Mouse (Mus musculus): Measurements from ENCODE around the gene Mrgbp. TPM values are rescaled to one million over a fixed set of nuclear protein-coding genes. Genes with fewer than 3 reads are reported as not detected.

The Mrgbp gene
- total and polyA plus RNA-seq, 2 experiments from 2014 or later: 32.5 to 48.2 TPM

GRCm38 (mm10) chr2:180547384-180548106, 33.6 kb upstream of the Mrgbp start:
- Histone ChIP-seq H3K36me3 (ENCODE audit: insufficient read depth, low read length) (no peaks in the 10 kb centered on the region), H3K27me3 (ENCODE audit: insufficient read depth, low read length) (no peaks in the 10 kb centered on the region), H3K9ac (replicated peaks; ENCODE audit: low read length) (no peak overlapping the region), H3K4me3 (ENCODE audit: low read length) (no peak overlapping the region), H3K9me3 (ENCODE audit: low read length) (no peaks in the 10 kb centered on the region), H3K27ac (no peak overlapping the region), H3K4me2 (ENCODE audit: low read depth, low read length) (peak overlapping the region; percentile 36), H3K4me1 (ENCODE audit: insufficient read depth, low read length) (0 out of 2 replicates have a peak, but pooled peaks cover 8% of the 10 kb centered on the region)
- DNase-seq (ENCODE audit: low spot score) (peak; percentile 72), ATAC-seq (peak; percentile 80)
- 6% methylated on average over 8 of the region's 8 CpGs for WGBS
- no peak for TF ChIP-seq CTCF (IDR thresholded peaks at IDR 0.05; ENCODE audit: low read depth)

- Histone ChIP-seq H3K9ac (replicated peaks; ENCODE audit: low read length) (no peak overlapping the region), H3K4me2 (ENCODE audit: low read depth, low read length) (no peak overlapping the region), H3K36me3 (ENCODE audit: insufficient read depth, low read length) (no peaks in the 10 kb centered on the region), H3K27ac (no peak overlapping the region), H3K27me3 (ENCODE audit: insufficient read depth, low read length) (no peaks in the 10 kb centered on the region), H3K4me3 (ENCODE audit: low read length) (no peak overlapping the region), H3K4me1 (ENCODE audit: insufficient read depth, low read length) (0 out of 2 replicates have a peak, but pooled peaks cover 4% of the 10 kb centered on the region), H3K9me3 (ENCODE audit: low read length) (no peaks in the 10 kb centered on the region)
- no peak for TF ChIP-seq CTCF (IDR thresholded peaks at IDR 0.05; ENCODE audit: low read depth)
- no peak for ATAC-seq
- no peak for DNase-seq (ENCODE audit: low spot score)
- 82% methylated on average over 3 of the region's 3 CpGs for WGBS
These were observed 28.8 kb upstream of the Mrgbp start for GRCm38 (mm10) chr2:180552340-180552739.

DNA sequence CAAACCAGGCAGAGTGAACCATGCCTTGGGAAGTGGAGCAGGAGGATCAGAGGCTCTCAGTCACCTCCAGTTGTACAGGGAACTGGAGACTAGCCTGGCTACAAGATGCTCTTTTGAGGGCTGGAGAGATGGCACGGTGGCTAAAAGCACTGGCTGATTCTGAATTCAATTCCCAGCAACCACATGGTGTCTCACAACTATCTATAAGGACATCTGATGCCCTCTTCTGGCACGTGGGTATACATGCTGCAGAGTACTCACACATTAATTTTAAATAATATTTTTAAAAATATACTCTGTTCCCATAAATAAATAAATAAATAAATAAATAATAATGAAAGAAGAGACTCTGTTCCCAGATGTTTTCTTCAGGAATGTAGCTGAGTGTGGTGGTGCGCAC, 25.9 kb upstream of the Mrgbp start:
- no peak for ATAC-seq
- TF ChIP-seq CTCF (IDR thresholded peaks at IDR 0.05; ENCODE audit: low read depth): peak; percentile 40
- peak; percentile 48 for DNase-seq (ENCODE audit: low spot score)
- Histone ChIP-seq H3K9ac (replicated peaks; ENCODE audit: low read length) (no peak overlapping the region), H3K4me2 (ENCODE audit: low read depth, low read length) (no peak overlapping the region), H3K27me3 (ENCODE audit: insufficient read depth, low read length) (no peaks in the 10 kb centered on the region), H3K4me3 (ENCODE audit: low read length) (no peak overlapping the region), H3K27ac (no peak overlapping the region), H3K36me3 (ENCODE audit: insufficient read depth, low read length) (no peaks in the 10 kb centered on the region), H3K4me1 (ENCODE audit: insufficient read depth, low read length) (no peaks in the 10 kb centered on the region), H3K9me3 (ENCODE audit: low read length) (no peaks in the 10 kb centered on the region)
- WGBS: 40% methylated on average over 3 of the region's 3 CpGs

- no peaks in the 10 kb centered on the region for H3K4me1 ChIP-seq (ENCODE audit: insufficient read depth, low read length)
- no peaks in the 10 kb centered on the region for H3K9me3 ChIP-seq (ENCODE audit: low read length)
- H3K36me3 ChIP-seq (ENCODE audit: insufficient read depth, low read length): no peaks in the 10 kb centered on the region
- WGBS: 87% methylated on average over 3 of the region's 3 CpGs
- H3K9ac ChIP-seq (replicated peaks; ENCODE audit: low read length): no peak overlapping the region
- ATAC-seq (no peak), DNase-seq (ENCODE audit: low spot score) (no peak)
- no peak overlapping the region for H3K4me3 ChIP-seq (ENCODE audit: low read length)
- no peaks in the 10 kb centered on the region for H3K27me3 ChIP-seq (ENCODE audit: insufficient read depth, low read length)
- TF ChIP-seq CTCF (IDR thresholded peaks at IDR 0.05; ENCODE audit: low read depth): no peak
- no peak overlapping the region for H3K27ac ChIP-seq
- no peak overlapping the region for H3K4me2 ChIP-seq (ENCODE audit: low read depth, low read length)
These were observed 24.6 kb upstream of the Mrgbp start for GRCm38 (mm10) chr2:180556470-180556869.

GRCm38 (mm10) chr2:180560245-180560644, 20.9 kb upstream of the Mrgbp start:
- H3K4me1 ChIP-seq (ENCODE audit: insufficient read depth, low read length): peaks cover 9% of the 10 kb centered on the region; the same call in 1 of the 2 replicates
- DNase-seq (ENCODE audit: low spot score): no peak
- H3K27me3 ChIP-seq (ENCODE audit: insufficient read depth, low read length): no peaks in the 10 kb centered on the region
- H3K9me3 ChIP-seq (ENCODE audit: low read length): no peaks in the 10 kb centered on the region
- WGBS: 52% methylated on average over 5 of the region's 5 CpGs
- no peak overlapping the region for H3K4me3 ChIP-seq (ENCODE audit: low read length)
- no peak overlapping the region for H3K27ac ChIP-seq
- TF ChIP-seq CTCF (IDR thresholded peaks at IDR 0.05; ENCODE audit: low read depth): peak; percentile 55
- ATAC-seq: no peak
- H3K4me2 ChIP-seq (ENCODE audit: low read depth, low read length): no peak overlapping the region
- H3K9ac ChIP-seq (replicated peaks; ENCODE audit: low read length): no peak overlapping the region
- no peaks in the 10 kb centered on the region for H3K36me3 ChIP-seq (ENCODE audit: insufficient read depth, low read length)

DNA sequence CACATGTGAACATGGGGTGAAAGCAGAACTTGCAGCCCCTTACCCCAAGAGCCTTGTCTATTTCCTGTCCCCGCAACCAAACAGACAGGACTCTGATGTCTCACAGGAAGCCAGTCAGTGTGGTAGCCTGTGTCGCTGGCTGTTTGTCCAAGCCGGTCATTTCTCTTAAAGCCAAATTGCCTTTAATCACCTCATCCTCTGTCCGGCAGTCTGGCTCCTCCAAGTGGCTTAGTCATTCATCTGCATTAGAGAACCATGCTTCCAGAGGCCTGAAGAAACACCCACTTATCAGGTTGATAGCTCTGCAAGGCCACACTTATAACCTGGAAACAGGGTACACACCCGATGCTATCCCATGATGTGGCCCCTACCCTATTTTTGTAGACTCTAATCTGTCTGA, 19.0 kb upstream of the Mrgbp start:
- ATAC-seq (no peak), DNase-seq (ENCODE audit: low spot score) (no peak)
- Histone ChIP-seq H3K36me3 (ENCODE audit: insufficient read depth, low read length) (no peaks in the 10 kb centered on the region), H3K4me3 (ENCODE audit: low read length) (no peak overlapping the region), H3K9ac (replicated peaks; ENCODE audit: low read length) (no peak overlapping the region), H3K9me3 (ENCODE audit: low read length) (no peaks in the 10 kb centered on the region), H3K4me2 (ENCODE audit: low read depth, low read length) (no peak overlapping the region), H3K27ac (no peak overlapping the region), H3K27me3 (ENCODE audit: insufficient read depth, low read length) (no peaks in the 10 kb centered on the region), H3K4me1 (ENCODE audit: insufficient read depth, low read length) (peaks cover 9% of the 10 kb centered on the region; the same call in 1 of the 2 replicates)
- TF ChIP-seq CTCF (IDR thresholded peaks at IDR 0.05; ENCODE audit: low read depth): peak; percentile 54
- WGBS: 63% methylated on average over 5 of the region's 5 CpGs

GRCm38 (mm10) chr2:180563296-180563695, 17.8 kb upstream of the Mrgbp start:
- H3K27ac ChIP-seq: no peak overlapping the region

More at GRCm38 (mm10) chr2:180563296-180563695, 17.8 kb upstream of the Mrgbp start:
- 42% methylated on average over 6 of the region's 6 CpGs for WGBS
- DNase-seq (ENCODE audit: low spot score) (no peak), ATAC-seq (no peak)
- no peak for TF ChIP-seq CTCF (IDR thresholded peaks at IDR 0.05; ENCODE audit: low read depth)
- Histone ChIP-seq H3K27me3 (ENCODE audit: insufficient read depth, low read length) (no peaks in the 10 kb centered on the region), H3K9ac (replicated peaks; ENCODE audit: low read length) (no peak overlapping the region), H3K4me1 (ENCODE audit: insufficient read depth, low read length) (peaks cover 9% of the 10 kb centered on the region; the same call in 1 of the 2 replicates), H3K4me3 (ENCODE audit: low read length) (no peak overlapping the region), H3K36me3 (ENCODE audit: insufficient read depth, low read length) (no peaks in the 10 kb centered on the region), H3K9me3 (ENCODE audit: low read length) (no peaks in the 10 kb centered on the region), H3K4me2 (ENCODE audit: low read depth, low read length) (no peak overlapping the region)

Measured in hindbrain, postnatal 0 days (tissue).